Mouse (Mus musculus): ENCODE measurements around the gene Foxd1.

Foxd1 gene

GRCm38 (mm10) chr13:98355559-98356111 lies 1.6 kb downstream of the Foxd1 start:
- no peak for DNase-seq (ENCODE audit: low spot score)

- DNase-seq (ENCODE audit: low spot score), result no peak
Measured at GRCm38 (mm10) chr13:98356176-98356972, 2.3 kb downstream of the Foxd1 start.

- no peak for DNase-seq (ENCODE audit: low spot score)
Measured at GRCm38 (mm10) chr13:98356973-98357425, 3.0 kb downstream of the Foxd1 start.

GRCm38 (mm10) chr13:98357433-98358423 lies 3.7 kb downstream of the Foxd1 start:
- DNase-seq (ENCODE audit: low spot score), result no peak

GRCm38 (mm10) chr13:98358424-98359181 lies 4.6 kb downstream of the Foxd1 start:
- no peak for DNase-seq (ENCODE audit: low spot score)

- no peak for DNase-seq (ENCODE audit: low spot score)
Measured at GRCm38 (mm10) chr13:98359337-98359736, 5.3 kb downstream of the Foxd1 start.

- DNase-seq (ENCODE audit: low spot score), result no peak
Measured at GRCm38 (mm10) chr13:98360391-98360790, 6.3 kb downstream of the Foxd1 start.

- no peak for DNase-seq (ENCODE audit: low spot score)
Measured at GRCm38 (mm10) chr13:98361161-98361560, 7.1 kb downstream of the Foxd1 start.

GRCm38 (mm10) chr13:98363046-98363445 lies 9.0 kb downstream of the Foxd1 start:
- no peak for DNase-seq (ENCODE audit: low spot score)

GRCm38 (mm10) chr13:98365081-98365480 lies 11.0 kb downstream of the Foxd1 start:
- no peak for DNase-seq (ENCODE audit: low spot score)

GRCm38 (mm10) chr13:98365766-98366421 lies 11.9 kb downstream of the Foxd1 start:
- no peak for DNase-seq (ENCODE audit: low spot score)

- no peak for DNase-seq (ENCODE audit: low spot score)
Measured at GRCm38 (mm10) chr13:98366469-98367275, 12.6 kb downstream of the Foxd1 start.

- no peak for DNase-seq (ENCODE audit: low spot score)
Measured at GRCm38 (mm10) chr13:98367601-98368000, 13.6 kb downstream of the Foxd1 start.

- no peak for DNase-seq (ENCODE audit: low spot score)
Measured at GRCm38 (mm10) chr13:98369046-98369445, 15.0 kb downstream of the Foxd1 start.

GRCm38 (mm10) chr13:98374560-98374959 lies 20.5 kb downstream of the Foxd1 start:
- DNase-seq (ENCODE audit: low spot score), result no peak

GRCm38 (mm10) chr13:98374979-98375378 lies 20.9 kb downstream of the Foxd1 start:
- DNase-seq (ENCODE audit: low spot score), result no peak

GRCm38 (mm10) chr13:98377746-98378145 lies 23.7 kb downstream of the Foxd1 start:
- DNase-seq (ENCODE audit: low spot score), result no peak

- no peak for DNase-seq (ENCODE audit: low spot score)
Measured at GRCm38 (mm10) chr13:98382751-98383150, 28.7 kb downstream of the Foxd1 start.

GRCm38 (mm10) chr13:98383911-98384498 lies 30.0 kb downstream of the Foxd1 start:
- DNase-seq (ENCODE audit: low spot score), result no peak

- DNase-seq (ENCODE audit: low spot score), result no peak
Measured at GRCm38 (mm10) chr13:98385877-98386276, 31.8 kb downstream of the Foxd1 start.

All from c-Kit-positive CD71-positive TER-119-positive erythroid progenitor cells, embryonic 14.5 days (primary cell).